Mouse (Mus musculus) intestine, postnatal 0 days (tissue): ENCODE data around the gene Foxp2. TPM values are rescaled to one million over a fixed set of nuclear protein-coding genes. Genes with fewer than 3 reads are reported as not detected.

Source experiments
- ATAC-seq: fragments of 200-750 bp; cut with Nextera tagmentation; 2 replicates; pipeline ENCODE4 v1.8.0; 2017; ENCODE audit warnings: mild to moderate bottlenecking, moderate TSS enrichment, moderate library complexity
- H3K27ac ChIP-seq: fragments of 300-500 bp; sonication (generic); 2 replicates; pipeline ENCODE4 v1.5.1; 2014; ENCODE audit warnings: mild to moderate bottlenecking, low read depth, low read length, moderate library complexity
- H3K27me3 ChIP-seq: fragments of 300-500 bp; sonication (generic); replicated peaks from 2 replicates; pipeline ENCODE4 v1.6.1; 2014; ENCODE audit warnings: low read length, mixed read lengths; ENCODE audit not compliant: control insufficient read depth, insufficient read depth
- H3K36me3 ChIP-seq: fragments of 300-500 bp; sonication (generic); 2 replicates; pipeline ENCODE4 v1.6.1; 2014; ENCODE audit warnings: mild to moderate bottlenecking, moderate library complexity; ENCODE audit not compliant: control insufficient read depth, insufficient read depth
- H3K4me1 ChIP-seq: fragments of 300-500 bp; sonication (generic); replicated peaks from 2 replicates; pipeline ENCODE4 v1.6.1; 2014; ENCODE audit warnings: antibody characterized with exemption, low read length, mixed read lengths; ENCODE audit not compliant: control insufficient read depth, insufficient read depth
- H3K4me2 ChIP-seq: fragments of 300-500 bp; sonication (generic); replicated peaks from 2 replicates; pipeline ENCODE4 v1.6.1; 2014; ENCODE audit warnings: low read depth, mild to moderate bottlenecking, moderate library complexity
- H3K4me3 ChIP-seq: fragments of 300-500 bp; sonication (generic); 2 replicates; pipeline ENCODE4 v1.5.1; 2014; ENCODE audit warnings: low read depth, low read length
- H3K9ac ChIP-seq: fragments of 300-500 bp; sonication (generic); 2 replicates; pipeline ENCODE4 v1.6.1; 2014; ENCODE audit warnings: mild to moderate bottlenecking, low read depth, low read length
- H3K9me3 ChIP-seq: fragments of 300-500 bp; sonication (generic); 2 replicates; pipeline ENCODE4 v1.6.1; 2016; ENCODE audit warnings: mixed run types; ENCODE audit not compliant: control insufficient read depth
- CTCF ChIP-seq: sonication (generic); IDR thresholded peaks from 2 replicates; pipeline ENCODE4 v1.5.1; 2016; ENCODE audit warnings: low read depth, mild to moderate bottlenecking, control low read depth, antibody characterized with exemption, moderate library complexity
- WGBS: fragments of 180-500 bp; shearing (Covaris S2); extraction: QIAGEN DNeasy Blood & Tissue Kit; methylation state at CpG from one replicate; pipeline ENCODE4 v1.1.7; 2014; 5-methylcytosine and 5-hydroxymethylcytosine counted together
- polyA plus RNA-seq: library from polyadenylated mRNA; unstranded; fragments of >200 nt; fragmentation: Nextera tagmentation; extraction: Ambion mirVana; gene quantifications from 2 replicates; pipeline ENCODE4 v1.2.1, GENCODE M21; 2015

Foxp2 gene
- polyA plus RNA-seq, 1 experiment from 2014 or later, result 5.4 TPM

- 85% methylated on average over 4 of the region's 4 CpGs for WGBS
Measured at GRCm38 (mm10) chr6:14924976-14925489, 23.9 kb downstream of the Foxp2 start.

GRCm38 (mm10) chr6:14951060-14951459 is 49.9 kb downstream of the Foxp2 start:
- no peaks in the 10 kb centered on the region for H3K9me3 ChIP-seq

More at GRCm38 (mm10) chr6:14924976-14925489, 23.9 kb downstream of the Foxp2 start:
- H3K27ac ChIP-seq, result no peak overlapping the region
- ATAC-seq, result no peak
- no peaks in the 10 kb centered on the region for H3K4me1 ChIP-seq
- no peak for TF ChIP-seq CTCF
- H3K9me3 ChIP-seq, result no peaks in the 10 kb centered on the region
- no peak overlapping the region for H3K9ac ChIP-seq
- no peaks in the 10 kb centered on the region for H3K27me3 ChIP-seq
- no peak overlapping the region for H3K4me2 ChIP-seq
- H3K36me3 ChIP-seq, result no peaks in the 10 kb centered on the region
- no peak overlapping the region for H3K4me3 ChIP-seq

GRCm38 (mm10) chr6:14952731-14953130 is 51.6 kb downstream of the Foxp2 start:
- WGBS, result 47% methylated on average over 4 of the region's 4 CpGs
- Histone ChIP-seq H3K4me1 (no peaks in the 10 kb centered on the region), H3K4me3 (no peak overlapping the region), H3K4me2 (no peak overlapping the region), H3K9me3 (no peaks in the 10 kb centered on the region), H3K9ac (no peak overlapping the region), H3K27ac (no peak overlapping the region), H3K27me3 (no peaks in the 10 kb centered on the region), H3K36me3 (no peaks in the 10 kb centered on the region)
- ATAC-seq, result no peak
- no peak for TF ChIP-seq CTCF

More at GRCm38 (mm10) chr6:14951060-14951459, 49.9 kb downstream of the Foxp2 start:
- Histone ChIP-seq H3K4me2 (no peak overlapping the region), H3K27ac (no peak overlapping the region), H3K27me3 (no peaks in the 10 kb centered on the region), H3K4me1 (no peaks in the 10 kb centered on the region), H3K9ac (no peak overlapping the region), H3K4me3 (no peak overlapping the region), H3K36me3 (no peaks in the 10 kb centered on the region)
- no peak for ATAC-seq
- 83% methylated on average over 6 of the region's 6 CpGs for WGBS
- no peak for TF ChIP-seq CTCF

GRCm38 (mm10) chr6:14977042-14977441 is 75.9 kb downstream of the Foxp2 start:
- no peak overlapping the region for H3K27ac ChIP-seq
- no peaks in the 10 kb centered on the region for H3K36me3 ChIP-seq
- H3K27me3 ChIP-seq, result no peaks in the 10 kb centered on the region
- H3K9me3 ChIP-seq, result no peaks in the 10 kb centered on the region
- no peak overlapping the region for H3K4me3 ChIP-seq
- H3K9ac ChIP-seq, result no peak overlapping the region
- 55% methylated on average over 3 of the region's 3 CpGs for WGBS
- no peaks in the 10 kb centered on the region for H3K4me1 ChIP-seq
- no peak overlapping the region for H3K4me2 ChIP-seq
- TF ChIP-seq CTCF, result no peak
- ATAC-seq, result no peak

- H3K9ac ChIP-seq, result no peak overlapping the region
- H3K4me1 ChIP-seq, result no peaks in the 10 kb centered on the region
- no peaks in the 10 kb centered on the region for H3K27me3 ChIP-seq
- no peak for TF ChIP-seq CTCF
- 63% methylated on average over 5 of the region's 5 CpGs for WGBS
- ATAC-seq, result no peak
- no peaks in the 10 kb centered on the region for H3K36me3 ChIP-seq
- H3K27ac ChIP-seq, result no peak overlapping the region
- H3K4me3 ChIP-seq, result no peak overlapping the region
- no peak overlapping the region for H3K4me2 ChIP-seq
- no peaks in the 10 kb centered on the region for H3K9me3 ChIP-seq
Measured at GRCm38 (mm10) chr6:14978201-14978600, 77.1 kb downstream of the Foxp2 start.

- no peak overlapping the region for H3K4me3 ChIP-seq
- no peaks in the 10 kb centered on the region for H3K27me3 ChIP-seq
- H3K9me3 ChIP-seq, result no peaks in the 10 kb centered on the region
- no peak overlapping the region for H3K9ac ChIP-seq
- no peak for TF ChIP-seq CTCF
- no peak for ATAC-seq
- H3K36me3 ChIP-seq, result no peaks in the 10 kb centered on the region
- 83% methylated on average over 1 of the region's 1 CpGs for WGBS
- no peak overlapping the region for H3K27ac ChIP-seq
- H3K4me1 ChIP-seq, result no peaks in the 10 kb centered on the region
- no peak overlapping the region for H3K4me2 ChIP-seq
Measured at GRCm38 (mm10) chr6:15008113-15008512, 107.0 kb downstream of the Foxp2 start.

- no peak overlapping the region for H3K9ac ChIP-seq
- 79% methylated on average over 3 of the region's 3 CpGs for WGBS
- no peak for ATAC-seq
- H3K36me3 ChIP-seq, result no peaks in the 10 kb centered on the region
- no peak for TF ChIP-seq CTCF
- no peaks in the 10 kb centered on the region for H3K27me3 ChIP-seq
- H3K27ac ChIP-seq, result no peak overlapping the region
- no peaks in the 10 kb centered on the region for H3K4me1 ChIP-seq
- no peak overlapping the region for H3K4me3 ChIP-seq
- H3K4me2 ChIP-seq, result no peak overlapping the region
- H3K9me3 ChIP-seq, result no peaks in the 10 kb centered on the region
Measured at GRCm38 (mm10) chr6:15028488-15028887, 127.3 kb downstream of the Foxp2 start.
